Mouse (Mus musculus): ENCODE data around the gene Rab33b. TPM values are rescaled to one million over a fixed set of nuclear protein-coding genes. Genes with fewer than 3 reads are reported as not detected.

The Rab33b gene
- polyA plus RNA-seq, 1 experiment from 2014 or later = 11.7 TPM

DNA sequence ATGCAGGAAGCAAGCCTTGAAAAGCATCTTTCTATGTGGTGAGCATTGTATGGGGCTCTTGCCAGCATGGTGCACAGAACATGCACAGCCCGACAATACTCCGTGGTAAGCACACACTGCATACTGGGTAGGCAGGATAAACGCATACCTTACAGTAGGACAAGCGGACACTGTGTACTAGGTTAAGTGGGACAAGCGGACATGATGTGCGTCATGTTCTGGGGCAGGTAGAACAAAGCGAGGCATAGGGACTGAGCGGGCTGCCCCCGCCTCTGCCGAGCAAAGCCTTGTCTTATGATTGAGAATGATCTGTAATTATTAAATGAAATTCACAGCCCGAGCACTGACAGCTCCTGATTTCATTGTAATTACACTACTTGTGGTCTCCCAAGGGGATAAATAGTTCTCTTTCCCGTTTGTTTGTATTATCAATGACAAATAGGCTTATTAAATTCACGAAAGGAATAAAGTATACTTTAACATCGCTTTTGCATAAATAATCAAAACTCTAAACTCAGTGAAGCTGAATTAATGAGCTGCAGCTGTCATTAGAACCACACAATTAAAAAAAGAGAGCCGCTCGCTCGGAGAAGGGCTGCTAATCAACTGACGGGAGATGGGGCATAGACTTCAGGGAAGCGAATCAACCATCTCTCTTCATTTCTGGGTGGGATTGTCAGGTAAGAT is 60.9 kb downstream of the Rab33b start:
- Histone ChIP-seq H3K9ac (ENCODE audit: low read depth, low read length) (no peak overlapping the region), H3K4me3 (ENCODE audit: low read depth, low read length) (no peak overlapping the region), H3K4me2 (replicated peaks; ENCODE audit: low read depth, low read length) (no peak overlapping the region), H3K4me1 (replicated peaks; ENCODE audit: control insufficient read depth, insufficient read depth, low read length) (no peaks in the 10 kb centered on the region), H3K27ac (ENCODE audit: low read depth, low read length) (no peak overlapping the region), H3K27me3 (ENCODE audit: control insufficient read depth, insufficient read depth, low read length) (no peaks in the 10 kb centered on the region), H3K9me3 (ENCODE audit: control insufficient read depth, low read length) (no peaks in the 10 kb centered on the region), H3K36me3 (ENCODE audit: control insufficient read depth, insufficient read depth, low read length) (peaks cover 3% of the 10 kb centered on the region)
- 85% methylated on average over 19 of the region's 19 CpGs for WGBS
- DNase-seq (ENCODE audit: low spot score) (no peak), ATAC-seq (ENCODE audit: low FRiP score) (no peak)

Other genes with a start within 250 kb of the Rab33b start
- 45.4 and 48.7 TPM in 2 replicates for gene Elf2, start 143.3 kb upstream of the Rab33b start, polyA plus RNA-seq (2014; fragmentation: Nextera tagmentation; extraction: Ambion mirVana)
- 4.0 and 5.5 TPM in 2 replicates for gene Mgarp, start 87.2 kb upstream of the Rab33b start, polyA plus RNA-seq (2014; fragmentation: Nextera tagmentation; extraction: Ambion mirVana)
- gene Ndufc1, start 74.9 kb upstream of the Rab33b start, polyA plus RNA-seq (2014; fragmentation: Nextera tagmentation; extraction: Ambion mirVana) = 714 and 715 TPM in 2 replicates
- gene Naa15, start 68.8 kb upstream of the Rab33b start, polyA plus RNA-seq (2014; fragmentation: Nextera tagmentation; extraction: Ambion mirVana) = 56.6 and 59.3 TPM in 2 replicates
- gene Setd7, start 77.0 kb downstream of the Rab33b start, polyA plus RNA-seq (2014; fragmentation: Nextera tagmentation; extraction: Ambion mirVana) = 4.0 and 8.2 TPM in 2 replicates
- 0.09 TPM in 1 of 2 replicates, not detected in the other for gene Mgst2, start 176.4 kb downstream of the Rab33b start, polyA plus RNA-seq (2014; fragmentation: Nextera tagmentation; extraction: Ambion mirVana)

All from hindbrain, embryonic 11.5 days (tissue).